Mouse (Mus musculus) CD4-positive helper T cell, adult 2 months (primary cell): Measurements from ENCODE around the gene Sptbn1.
A peak's percentile ranks its signal among the peaks of the same experiment; 100 is the strongest.

Source experiments
- DNase-seq: peaks from one replicate; pipeline ENCODE4 v3.0.0-alpha.2; 2012; ENCODE audit warnings: low read depth, missing footprints, low spot score

Gene Sptbn1

GRCm38 (mm10) chr11:30211663-30212416 is 56.1 kb downstream of the Sptbn1 start:
- no peak for DNase-seq

DNA sequence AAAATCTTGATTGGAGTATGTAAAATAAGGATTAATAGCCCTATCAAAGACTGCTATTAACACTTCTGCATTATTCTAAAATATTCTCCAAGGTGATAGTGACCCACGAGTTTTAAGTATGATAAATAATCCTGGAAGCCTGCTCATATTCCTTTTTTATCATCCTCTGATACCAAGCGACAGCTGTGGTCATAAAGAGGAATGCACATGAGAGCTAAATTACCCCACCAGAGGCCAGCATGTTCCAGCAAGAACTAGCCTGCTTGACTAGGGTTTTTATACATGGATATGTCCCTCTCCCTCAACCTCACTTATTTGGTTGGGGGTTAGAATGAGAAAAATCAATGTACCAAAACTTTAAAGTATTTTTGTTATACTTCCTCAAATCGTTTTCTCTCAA is 56.8 kb downstream of the Sptbn1 start:
- no peak for DNase-seq

- DNase-seq, result no peak
Observed at GRCm38 (mm10) chr11:30210100-30210811, 57.7 kb downstream of the Sptbn1 start.

DNA sequence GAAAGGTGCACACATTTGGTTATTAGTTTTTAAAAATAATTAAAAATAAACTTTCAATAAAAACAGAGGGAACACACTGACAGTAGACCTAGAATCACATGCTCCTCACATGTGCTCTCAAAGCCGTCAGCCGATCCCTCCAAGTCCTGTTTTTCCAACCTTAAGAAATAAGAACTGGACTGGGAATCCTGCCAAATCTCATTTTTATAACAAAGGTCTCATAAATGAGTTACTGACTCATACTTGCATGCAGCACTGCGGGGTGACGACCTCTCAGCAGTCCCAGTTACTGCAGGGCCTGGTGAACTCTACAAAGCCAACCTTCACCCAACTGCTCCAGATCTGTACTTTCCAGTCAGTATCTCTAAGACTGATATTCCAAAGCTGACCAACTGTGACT is 58.5 kb downstream of the Sptbn1 start:
- no peak for DNase-seq

GRCm38 (mm10) chr11:30204398-30204797 is 63.6 kb downstream of the Sptbn1 start:
- DNase-seq, result no peak

GRCm38 (mm10) chr11:30200391-30200790 is 67.6 kb downstream of the Sptbn1 start:
- no peak for DNase-seq

DNA sequence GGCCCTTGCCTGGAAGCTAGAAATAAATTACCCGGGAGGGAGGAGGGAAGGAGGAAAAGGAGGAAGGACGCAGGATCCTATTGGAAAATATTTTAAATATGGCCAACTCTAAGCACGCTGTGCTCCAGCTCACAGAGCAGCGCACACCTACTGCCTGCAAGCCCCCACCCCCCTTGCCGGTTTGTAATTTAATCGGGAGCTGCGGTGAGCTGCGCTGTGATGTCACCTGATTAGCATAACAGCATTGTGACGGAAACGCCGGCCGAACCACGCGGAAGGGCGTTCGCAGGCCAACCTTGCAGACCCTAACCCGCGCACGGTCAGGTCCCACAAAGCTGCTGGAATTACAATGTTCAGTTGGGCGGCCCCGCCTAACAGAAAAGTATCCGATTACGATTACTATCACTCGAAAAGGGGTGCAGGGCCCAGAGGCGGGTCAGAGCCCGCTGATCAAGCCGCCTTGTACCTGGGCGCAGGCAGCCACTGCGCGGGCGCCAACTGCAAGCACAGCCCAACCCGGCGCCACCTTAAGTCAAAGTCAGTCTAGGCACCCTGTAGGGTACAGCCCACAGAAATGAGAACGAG is 69.8 kb downstream of the Sptbn1 start:
- peak; percentile 94 for DNase-seq

DNA sequence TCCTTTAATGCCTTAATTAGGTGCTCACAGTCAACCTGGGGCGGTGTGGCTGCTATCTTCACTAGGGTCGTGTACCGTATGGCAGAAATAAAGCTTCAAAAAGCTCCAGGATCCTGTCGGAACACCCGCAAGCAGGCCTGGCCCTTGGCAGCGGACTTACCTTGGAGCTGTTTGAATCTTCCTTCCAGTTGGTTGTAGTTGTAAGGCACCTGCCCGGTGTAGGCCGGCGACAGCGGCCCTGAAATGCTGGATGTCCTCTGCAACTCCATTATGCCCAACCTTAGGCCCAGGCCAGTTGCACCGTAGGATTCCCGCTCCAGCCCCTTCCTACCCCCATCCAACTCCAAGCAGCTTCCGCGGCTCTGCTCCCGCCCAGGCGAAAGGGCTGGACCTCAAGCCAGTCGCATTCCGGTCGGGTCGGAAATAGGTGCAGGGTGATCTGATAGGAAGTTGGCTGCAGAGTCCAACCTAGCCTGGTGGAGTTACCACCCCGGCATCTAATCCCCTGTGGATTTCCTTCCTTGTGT is 70.3 kb downstream of the Sptbn1 start:
- no peak for DNase-seq

- DNase-seq, result no peak
Observed at GRCm38 (mm10) chr11:30196368-30197070, 71.5 kb downstream of the Sptbn1 start.

DNA sequence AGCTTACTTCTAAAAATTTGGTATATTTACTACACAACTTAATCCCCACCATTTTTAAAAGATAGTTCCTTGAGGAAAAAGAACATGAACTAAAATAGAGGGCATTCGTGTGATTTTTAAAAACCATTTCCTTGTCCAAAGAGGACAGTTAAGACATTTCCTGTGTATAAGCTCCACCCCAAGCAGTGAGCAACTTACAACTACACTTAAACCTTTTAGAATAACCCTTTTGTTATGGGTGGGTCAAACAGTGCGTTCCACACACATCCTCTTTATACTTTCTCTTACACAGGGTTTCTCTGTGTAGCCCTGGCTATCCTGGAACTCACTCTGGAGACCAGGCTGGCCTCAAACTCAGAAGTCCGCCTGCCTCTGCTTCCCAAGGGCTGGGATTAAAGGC is 72.2 kb downstream of the Sptbn1 start:
- DNase-seq, result peak; percentile 54

DNA sequence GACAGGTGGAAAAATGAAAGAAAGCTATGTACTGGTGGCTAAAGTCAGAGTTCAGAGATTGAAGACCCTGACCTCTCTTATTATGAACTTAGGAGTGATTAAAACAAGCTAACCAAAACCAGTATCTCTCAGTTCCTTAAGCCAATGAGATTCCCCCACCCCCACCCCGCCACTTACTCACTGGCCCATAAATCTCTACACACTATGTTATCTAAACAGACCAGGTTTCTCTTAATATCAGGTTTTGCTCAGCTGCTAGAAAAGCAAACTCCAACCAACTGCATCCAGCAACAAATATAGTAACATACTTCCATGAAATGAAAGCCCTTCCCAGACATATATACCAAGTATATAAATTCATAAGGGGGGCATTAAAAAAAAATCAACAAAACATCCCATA is 73.2 kb downstream of the Sptbn1 start:
- no peak for DNase-seq

DNA sequence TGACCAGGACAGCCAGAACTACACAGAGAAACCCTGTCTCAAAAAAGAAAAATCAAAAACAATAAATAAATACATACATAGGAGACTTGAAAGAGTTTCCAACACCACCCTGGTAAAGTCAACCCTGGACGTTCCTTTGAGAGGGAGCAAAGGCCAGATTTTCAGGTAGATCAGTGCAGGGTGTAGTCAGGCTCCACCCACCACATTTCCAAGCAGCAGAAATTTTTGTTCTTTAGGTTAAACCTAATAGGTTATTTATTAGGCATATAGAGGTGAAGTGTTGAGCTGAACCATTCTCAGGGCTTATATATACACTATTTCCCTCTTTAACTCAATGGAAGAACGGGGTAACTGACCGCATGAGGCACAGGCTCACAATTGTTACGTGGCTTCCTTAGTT is 77.0 kb downstream of the Sptbn1 start:
- no peak for DNase-seq

DNA sequence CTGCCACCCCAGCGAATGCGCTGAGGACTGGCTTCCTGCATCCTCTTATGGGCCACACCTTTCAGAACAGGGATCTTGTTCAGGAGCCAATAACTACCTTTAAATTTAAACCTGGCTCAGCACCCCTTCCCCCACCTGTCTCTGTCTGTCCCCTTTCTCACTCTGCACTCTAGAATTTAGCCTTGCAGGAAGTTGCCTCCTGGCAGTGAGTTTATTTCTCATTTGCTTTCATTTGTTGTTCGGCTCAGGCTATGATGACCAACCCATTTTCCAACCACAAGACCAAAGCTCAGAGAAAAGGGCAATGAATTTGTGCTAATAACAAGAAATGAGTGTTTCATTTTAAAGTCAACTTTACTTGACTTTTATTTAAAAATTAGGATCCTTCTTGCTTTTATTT is 77.9 kb downstream of the Sptbn1 start:
- peak; percentile 49 for DNase-seq

DNA sequence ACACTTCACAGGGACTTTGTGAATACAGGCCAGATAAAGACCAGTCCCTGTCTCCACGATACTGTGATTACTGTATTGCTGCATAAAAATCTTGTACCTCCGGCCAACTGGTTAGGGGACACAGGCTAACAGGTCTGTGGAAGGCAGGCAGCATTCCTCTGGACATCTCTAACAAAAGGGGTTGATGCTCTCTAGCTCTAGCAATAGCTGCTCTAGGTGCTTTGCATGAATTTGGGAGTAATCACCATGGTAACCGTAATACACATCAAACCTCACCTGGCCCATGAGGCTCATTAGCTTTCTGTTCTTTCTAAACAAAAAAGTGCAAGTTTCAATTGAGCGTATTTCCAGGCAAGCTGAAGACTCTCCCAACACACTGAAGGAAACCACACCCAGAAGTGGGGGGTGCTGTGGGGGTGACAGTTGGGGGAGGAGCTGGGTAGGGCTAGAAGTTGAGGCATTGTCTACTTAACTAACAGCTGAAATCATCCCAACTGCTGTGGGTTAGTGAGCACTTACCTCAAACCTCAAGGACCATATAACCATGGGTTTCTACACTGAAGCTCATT is 81.0 kb downstream of the Sptbn1 start:
- peak; percentile 79 for DNase-seq

DNA sequence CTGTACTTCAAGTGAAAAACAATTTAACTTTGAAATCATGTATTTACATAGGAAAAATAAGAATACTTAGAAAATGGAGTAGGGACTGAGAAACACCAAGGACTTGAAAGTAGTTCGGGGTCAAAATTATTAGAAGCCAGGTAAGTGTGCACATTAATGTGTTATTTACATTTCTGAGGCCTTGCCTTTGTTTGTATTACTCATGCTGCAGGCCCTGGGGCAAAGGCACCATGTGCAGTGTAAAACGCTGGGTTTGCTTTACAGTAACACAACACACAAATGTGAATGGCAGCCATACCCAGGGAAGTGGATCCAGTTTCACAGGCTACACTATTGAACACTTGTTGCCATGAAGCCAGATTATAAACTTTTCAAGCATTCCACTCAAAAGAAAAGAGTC is 83.4 kb downstream of the Sptbn1 start:
- DNase-seq, result no peak

DNA sequence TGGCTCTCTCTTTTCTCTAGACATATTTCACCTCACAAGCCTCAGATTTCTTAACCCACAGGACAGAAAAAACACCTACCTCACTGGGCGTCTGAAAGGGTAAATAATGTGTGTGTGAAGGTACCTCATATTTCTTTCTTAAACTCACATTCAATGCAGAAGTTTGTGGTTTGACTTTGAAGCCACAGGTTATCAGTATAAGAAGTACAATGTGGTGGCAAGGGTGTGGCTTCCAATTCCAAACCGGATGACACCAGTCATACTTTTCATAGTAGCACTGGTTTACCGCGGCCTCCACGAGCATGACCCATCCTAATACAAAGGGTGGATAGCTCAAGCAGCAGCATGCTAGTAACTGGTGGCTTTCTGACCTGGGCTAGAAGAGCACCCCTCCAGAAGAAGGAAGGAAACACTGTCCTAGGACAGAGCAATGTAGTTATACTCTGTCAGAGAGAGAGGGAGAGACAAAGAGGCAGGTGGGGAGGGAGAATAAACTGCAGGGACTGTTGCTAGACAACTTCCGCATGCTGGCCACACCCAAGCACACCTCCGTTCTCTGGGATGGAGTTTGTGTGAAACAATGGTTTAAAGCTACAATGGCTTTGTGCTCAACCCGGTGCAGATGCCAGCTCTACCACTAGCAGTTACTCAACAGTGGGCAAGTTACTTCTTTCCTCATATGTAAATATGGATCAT is 85.1 kb downstream of the Sptbn1 start:
- peak; percentile 90 for DNase-seq

GRCm38 (mm10) chr11:30178193-30178592 is 89.8 kb downstream of the Sptbn1 start:
- no peak for DNase-seq

GRCm38 (mm10) chr11:30177145-30177840 is 90.7 kb downstream of the Sptbn1 start:
- no peak for DNase-seq

- no peak for DNase-seq
Observed at GRCm38 (mm10) chr11:30176111-30176510, 91.9 kb downstream of the Sptbn1 start.

DNA sequence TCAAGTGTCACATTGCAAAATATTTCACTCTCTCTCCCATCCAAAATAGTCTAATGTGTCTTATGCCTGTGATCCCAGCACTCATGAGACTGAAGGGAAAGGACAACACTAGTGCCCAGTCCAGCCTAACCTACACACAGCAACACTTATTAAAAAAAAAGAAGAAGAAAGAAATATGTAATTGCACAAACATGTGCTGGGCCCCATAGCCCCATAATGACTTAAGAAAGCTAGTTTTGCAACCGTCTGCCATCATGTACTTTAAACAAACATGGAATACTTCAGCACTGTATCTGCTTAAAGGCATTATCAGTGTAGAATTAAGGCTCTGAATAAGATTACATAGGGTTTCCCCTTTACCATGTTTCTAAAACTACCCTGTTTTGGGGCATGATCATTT is 92.4 kb downstream of the Sptbn1 start:
- no peak for DNase-seq
